Mouse (Mus musculus): ENCODE results near the gene Zfp422.

DNA sequence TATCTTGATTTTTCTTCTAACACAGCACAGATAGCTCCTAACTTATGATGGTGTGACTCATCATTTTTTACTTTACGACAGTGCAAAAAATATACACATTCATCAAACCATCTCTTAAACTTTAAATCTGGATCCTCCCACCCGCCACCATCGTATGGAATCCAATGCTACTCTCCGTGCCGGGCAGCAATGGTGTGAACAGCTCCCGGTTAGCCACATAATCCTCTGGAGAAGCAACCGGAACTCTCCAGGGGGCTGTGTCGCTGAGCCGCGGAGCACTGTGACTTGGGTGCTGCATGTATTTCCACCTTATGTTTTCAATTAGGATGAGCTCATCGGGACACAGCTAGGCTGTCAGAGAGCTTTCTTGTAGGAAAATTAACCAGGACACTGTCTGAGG lies 14.1 kb upstream of the Zfp422 start:
- TF ChIP-seq CTCF (conservative IDR thresholded peaks at IDR 0.05; ENCODE audit: low read length) (no peak), POU5F1 (IDR thresholded peaks at IDR 0.05; ENCODE audit: borderline replicate concordance, low read length) (no peak)

Measured in E14TG2a.4 (cell line).